In the genomic region with DNA sequence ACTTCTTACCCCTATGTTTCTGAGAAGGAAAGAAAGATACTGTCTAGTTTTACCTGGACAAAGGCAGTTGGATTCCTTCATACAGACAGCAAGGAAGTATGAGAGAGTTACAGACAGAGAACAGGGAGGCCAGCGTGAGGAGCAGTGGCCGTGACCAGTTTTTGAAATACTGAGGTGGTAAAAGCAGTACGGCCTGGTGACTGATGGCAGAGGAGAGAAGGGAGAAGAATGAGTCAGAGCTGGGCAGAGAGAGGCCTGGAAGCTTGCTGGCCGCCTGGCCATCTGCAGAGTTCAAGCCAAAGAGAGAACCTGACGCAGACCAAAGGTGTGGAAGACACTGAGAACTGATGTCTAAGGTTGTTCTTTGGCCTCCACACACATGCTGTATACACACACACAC, we compare ENCODE assay signal across 18 mouse cellular contexts.
"Had no signal": no experiment of that assay in that cellular context is flagged by ENCODE, and none has a peak within 500 bp of the region (broad histone marks: within the 10 kb centered on the region; RNA-seq: fewer than 3 reads in every experiment).

No protein-coding gene starts in this region.

- ATAC-seq: liver, postnatal 0 days; midbrain, embryonic 15.5 days had no signal

- H3K9ac ChIP-seq: limb, embryonic 12.5 days; liver, embryonic 13.5 days; liver, postnatal 0 days; lung, embryonic 15.5 days; midbrain, embryonic 15.5 days; neural tube, embryonic 13.5 days had no signal

- H3K9me3 ChIP-seq: limb, embryonic 12.5 days; liver, embryonic 13.5 days; lung, embryonic 15.5 days; megakaryocyte, embryonic 14.5 days; midbrain, embryonic 15.5 days; neural tube, embryonic 13.5 days had no signal

- H3K27me3 ChIP-seq: lung, embryonic 15.5 days; midbrain, embryonic 15.5 days; neural tube, embryonic 13.5 days had no signal

- H3K4me2 ChIP-seq: limb, embryonic 12.5 days; liver, embryonic 13.5 days; lung, embryonic 15.5 days; midbrain, embryonic 11.5 days; midbrain, embryonic 15.5 days; neural tube, embryonic 13.5 days had no signal

- DNase-seq: kidney, adult 8-10 months; kidney, postnatal 36 days; layer of hippocampus, adult 9-11 months; layer of hippocampus, postnatal 36 days; liver; liver, embryonic 13.5 days; liver, postnatal 0 days; lung, postnatal 14 days; right cerebral cortex, postnatal 25 days; thymus, adult 18-20 months; thymus, postnatal 25 days had no signal

- H3K4me3 ChIP-seq: limb, embryonic 12.5 days; liver, embryonic 13.5 days; lung, embryonic 15.5 days; megakaryocyte, embryonic 14.5 days; midbrain, embryonic 15.5 days; neural tube, embryonic 13.5 days had no signal

- H3K36me3 ChIP-seq: limb, embryonic 12.5 days; liver, embryonic 13.5 days; lung, embryonic 15.5 days; midbrain, embryonic 15.5 days; neural tube, embryonic 13.5 days had no signal

- H3K4me1 ChIP-seq: liver, embryonic 13.5 days had no signal

- H3K27ac ChIP-seq: limb, embryonic 12.5 days; liver, embryonic 13.5 days; lung, embryonic 15.5 days; macrophage; midbrain, embryonic 15.5 days; neural tube, embryonic 13.5 days had no signal
